Mouse (Mus musculus): ENCODE data around the gene Krt80.

Krt80 gene

DNA sequence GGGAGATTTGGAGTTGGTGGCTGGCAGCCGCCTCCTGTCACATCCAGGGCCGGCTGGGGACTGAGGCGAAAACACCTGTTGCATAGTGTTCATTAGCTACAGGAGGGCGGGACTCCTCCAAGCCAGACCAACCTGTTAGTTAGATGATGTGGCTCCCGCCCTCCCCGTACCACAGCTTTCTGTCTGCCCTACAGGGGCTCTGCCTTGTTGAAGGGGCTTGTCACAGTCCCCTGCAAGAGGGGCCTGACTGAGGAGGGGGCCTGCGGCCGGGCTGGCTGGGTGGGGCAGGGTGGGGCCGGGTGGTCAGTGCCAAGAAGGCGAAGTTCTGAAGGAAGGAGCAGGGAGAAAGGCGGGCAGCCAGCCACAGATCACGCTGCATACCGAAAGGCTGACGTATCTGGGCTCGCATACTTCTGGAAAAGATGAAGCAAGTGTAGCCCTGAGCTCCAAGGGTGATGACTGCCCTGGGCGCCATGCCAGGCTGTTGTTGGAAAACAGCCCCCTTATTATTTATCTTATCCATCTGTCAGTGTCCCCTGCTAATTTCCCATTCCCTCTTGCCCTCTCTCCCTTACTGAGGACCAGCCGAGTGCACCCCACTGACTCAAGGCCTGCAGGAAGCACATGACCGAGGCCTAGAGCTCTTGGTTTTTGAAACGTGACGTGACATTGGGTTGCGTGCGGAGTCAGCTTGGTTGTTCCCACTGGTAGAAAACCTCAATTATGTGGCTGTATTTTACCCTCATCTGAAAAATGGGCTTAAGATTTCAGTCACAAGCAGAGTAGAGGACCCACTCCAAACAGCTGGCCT lies at the start of gene Krt80:
TSS of gene Krt80 (minus strand) at position 62 of the 811 bp plus-strand sequence.
- DNase-seq, result peak; percentile 74 to 82

DNA sequence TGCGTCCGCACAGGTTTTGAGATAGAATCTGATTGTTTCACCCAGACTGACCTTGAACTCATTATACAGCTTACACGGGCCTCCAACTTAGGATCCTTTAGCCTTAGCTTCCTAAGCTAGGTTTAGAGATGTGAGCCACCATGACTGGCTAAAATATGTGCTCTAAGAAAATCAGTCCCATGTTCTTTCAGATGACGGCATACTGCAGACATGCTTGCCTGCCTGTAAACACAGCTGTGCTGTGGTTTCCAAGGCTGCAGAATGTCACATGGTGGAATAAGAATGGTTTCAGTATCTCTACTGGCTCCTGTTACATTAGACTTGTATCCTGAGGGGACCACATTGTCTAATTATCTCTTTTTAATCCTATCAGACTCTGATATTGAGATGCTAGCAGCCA lies 49.0 kb upstream of the Krt80 start:
- DNase-seq, result no peak

DNA sequence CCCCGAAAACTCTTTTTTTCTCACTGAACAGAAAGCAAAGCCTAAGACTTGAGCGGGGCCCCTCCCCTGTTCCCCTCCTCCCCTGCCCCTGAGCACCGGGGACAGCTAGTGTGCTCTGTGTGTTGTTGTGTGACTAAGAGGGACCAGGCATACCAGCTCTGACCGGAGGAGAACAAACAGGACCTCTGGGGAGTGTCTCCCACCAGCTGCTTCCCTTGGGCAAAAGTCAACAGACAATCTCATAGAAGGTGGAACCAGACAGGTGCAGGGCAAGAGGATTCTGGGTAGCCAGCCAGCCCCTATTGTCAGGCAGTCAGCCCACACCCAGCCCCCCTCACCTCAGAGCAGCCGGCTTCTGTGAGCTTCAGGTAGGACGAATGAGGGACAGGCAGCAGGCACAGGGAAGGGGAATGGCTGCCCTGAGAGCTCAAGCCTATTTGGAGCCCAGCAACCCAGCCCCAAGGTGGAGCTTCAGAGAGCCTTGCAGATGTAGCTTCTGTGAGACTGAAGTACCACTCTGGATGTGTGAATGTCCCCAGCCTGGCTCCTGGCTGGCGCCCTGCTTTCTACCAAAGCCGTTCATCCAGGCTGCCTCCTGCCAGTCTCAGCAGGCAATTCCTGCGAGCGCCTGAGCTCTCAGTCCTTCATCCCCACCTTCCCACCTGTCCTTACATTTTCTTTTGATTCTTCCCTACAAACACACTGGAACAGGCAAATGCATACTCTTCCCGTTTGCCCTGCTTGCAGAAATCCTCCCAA lies 45.0 kb upstream of the Krt80 start:
- no peak for DNase-seq

DNA sequence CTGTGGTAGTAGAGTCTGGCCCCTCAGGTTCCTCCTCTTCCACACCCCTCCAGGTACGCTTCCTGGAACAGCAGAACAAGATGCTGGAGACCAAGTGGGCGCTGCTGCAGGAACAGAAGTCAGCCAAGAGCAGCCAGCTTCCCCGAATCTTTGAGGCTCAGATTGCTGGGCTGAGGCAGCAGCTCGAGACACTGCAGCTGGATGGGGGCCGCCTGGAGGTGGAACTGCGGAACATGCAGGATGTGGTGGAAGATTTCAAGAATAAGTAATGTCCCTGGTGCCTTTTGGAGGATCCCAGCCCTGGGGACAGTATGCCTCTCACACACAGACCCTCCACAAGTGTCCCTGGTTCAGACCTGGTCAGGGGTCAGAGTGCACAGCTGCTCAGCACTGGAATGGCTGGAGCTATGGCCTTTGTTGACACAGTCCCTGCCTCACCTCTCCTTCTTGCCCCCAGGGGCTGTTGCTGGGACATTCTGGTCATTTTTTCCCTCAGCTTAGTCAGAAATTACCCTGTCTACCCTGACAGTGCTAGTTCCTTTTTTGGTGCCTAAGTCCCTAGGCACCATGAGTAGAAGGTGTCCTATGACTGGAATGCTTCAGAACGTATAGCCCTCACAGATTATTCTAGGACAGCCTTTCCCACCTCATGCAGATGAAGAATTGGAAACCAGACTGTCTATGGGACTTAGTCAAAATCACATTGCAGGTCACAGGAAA lies 44.1 kb upstream of the Krt80 start:
- DNase-seq, result peak; percentile 60 to 73

DNA sequence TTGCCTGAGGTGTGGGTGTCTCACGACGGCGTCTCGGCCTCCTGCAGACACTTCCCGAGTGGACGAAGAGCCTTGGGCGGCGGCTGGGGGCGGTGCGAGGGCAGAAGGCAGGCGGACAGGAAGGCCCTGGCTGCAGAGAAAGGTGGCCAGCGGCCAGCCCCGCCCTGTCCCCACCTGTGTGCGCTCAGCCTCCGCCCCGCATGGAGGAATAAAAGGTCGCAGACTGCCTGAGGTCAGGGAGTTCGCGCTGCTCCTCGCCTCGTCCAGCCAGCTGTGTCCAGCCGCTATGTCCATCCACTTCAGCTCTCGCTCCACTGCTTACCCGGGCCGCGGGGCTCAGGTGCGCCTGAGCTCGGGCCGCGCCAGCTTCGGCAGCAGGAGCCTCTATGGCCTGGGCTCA lies 42.2 kb upstream of the Krt80 start:
- peak; percentile 65 to 79 for DNase-seq

DNA sequence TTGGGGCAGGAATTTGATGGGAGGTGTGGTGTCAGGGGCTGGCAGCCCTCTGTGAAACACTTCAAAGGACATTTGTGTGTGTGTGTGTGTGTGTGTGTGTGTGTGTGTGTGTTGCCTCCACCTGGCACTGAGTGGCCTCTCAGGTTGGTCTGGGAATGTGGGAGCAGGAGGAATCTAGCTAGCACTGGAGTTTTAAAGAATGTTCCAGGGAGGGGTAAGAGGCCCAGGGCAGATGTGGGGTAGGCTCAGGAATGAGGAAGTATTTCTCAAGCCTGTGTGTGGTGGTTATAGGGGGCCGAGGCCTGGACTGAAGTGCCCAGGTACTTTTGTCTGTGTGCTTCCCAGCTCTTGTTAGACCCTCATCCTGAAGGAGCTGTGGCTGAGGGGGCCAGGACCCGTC lies 40.8 kb upstream of the Krt80 start, which contains the start of gene Krt7:
TSS of gene Krt7 (plus strand) at position 269 of the 400 bp plus-strand sequence.
- DNase-seq, result peak; percentile 53 to 69

DNA sequence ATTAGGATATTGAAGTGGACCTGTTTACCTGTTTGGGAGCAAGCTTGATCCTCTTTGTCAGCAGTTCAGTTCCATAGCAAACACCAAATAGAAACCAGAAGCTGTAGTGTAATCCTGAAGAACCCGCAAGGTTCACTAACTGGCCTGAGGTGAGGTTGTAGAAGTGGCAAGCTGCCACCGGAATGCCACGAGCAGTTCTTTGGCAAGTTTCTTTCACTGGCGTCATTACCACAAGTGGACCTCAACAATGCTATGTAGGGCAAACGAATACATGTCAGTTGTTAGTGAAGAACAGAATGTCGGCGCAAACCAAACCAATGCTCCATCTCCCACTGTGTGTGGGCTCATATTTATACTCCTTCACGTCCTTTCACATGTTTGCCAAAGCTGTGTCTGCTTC lies 28.3 kb upstream of the Krt80 start:
- DNase-seq, result no peak

DNA sequence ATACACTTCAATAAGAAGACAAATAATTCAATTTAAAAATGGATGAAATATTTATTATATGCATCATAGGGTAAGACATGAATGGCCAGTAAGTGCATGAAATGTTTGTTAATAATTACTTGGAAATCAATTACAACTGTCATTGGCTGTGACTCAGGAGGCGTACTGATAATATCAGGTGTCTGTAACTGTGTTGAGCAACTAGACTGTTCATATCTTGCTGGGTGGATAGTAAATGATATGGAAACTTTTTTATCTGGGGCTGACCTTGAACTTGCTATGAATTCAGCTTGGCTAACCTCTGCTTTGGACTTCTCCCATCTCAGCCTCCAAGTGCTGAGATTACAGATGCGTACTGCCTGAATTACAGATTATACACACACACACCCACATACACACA lies 27.7 kb upstream of the Krt80 start:
- DNase-seq, result no peak

DNA sequence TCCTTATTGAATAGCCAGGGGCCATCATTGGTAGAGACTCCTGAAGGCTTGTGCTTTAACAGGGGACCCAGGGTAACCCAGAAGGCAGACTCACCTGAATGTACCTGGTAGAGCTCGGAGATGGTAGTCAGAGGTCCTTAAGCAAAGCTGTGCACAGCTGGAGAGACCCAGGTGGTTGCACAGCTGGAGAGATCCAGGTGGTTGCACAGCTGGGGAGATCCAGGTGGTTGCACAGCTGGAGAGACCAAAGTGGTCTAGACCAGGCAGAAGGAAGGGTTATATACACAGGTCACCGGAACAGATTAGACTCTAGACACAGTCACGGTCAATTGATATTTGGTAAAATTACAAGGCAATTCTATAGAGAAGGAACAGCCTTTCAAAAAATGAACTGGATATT lies 27.0 kb upstream of the Krt80 start:
- DNase-seq, result no peak

DNA sequence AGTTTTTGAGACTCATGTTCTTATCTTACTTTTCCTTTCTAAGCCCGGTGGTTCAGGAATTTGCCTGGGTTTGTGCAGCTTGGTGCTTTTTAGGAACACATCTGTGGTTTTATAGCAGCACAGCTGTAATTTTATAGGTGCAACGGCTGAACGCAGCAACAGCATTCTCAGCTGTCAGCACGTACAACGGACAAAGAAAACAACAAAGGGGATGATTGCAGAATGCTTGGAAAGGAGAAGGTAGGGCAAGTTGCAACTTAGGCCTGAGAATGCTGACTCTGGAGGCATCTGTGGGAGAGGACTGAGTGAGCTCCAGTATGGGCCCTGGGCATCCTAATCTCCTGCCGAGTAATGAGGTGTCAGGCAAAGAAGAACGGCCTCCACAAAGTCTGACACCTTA lies 26.5 kb upstream of the Krt80 start:
- DNase-seq, result no peak

DNA sequence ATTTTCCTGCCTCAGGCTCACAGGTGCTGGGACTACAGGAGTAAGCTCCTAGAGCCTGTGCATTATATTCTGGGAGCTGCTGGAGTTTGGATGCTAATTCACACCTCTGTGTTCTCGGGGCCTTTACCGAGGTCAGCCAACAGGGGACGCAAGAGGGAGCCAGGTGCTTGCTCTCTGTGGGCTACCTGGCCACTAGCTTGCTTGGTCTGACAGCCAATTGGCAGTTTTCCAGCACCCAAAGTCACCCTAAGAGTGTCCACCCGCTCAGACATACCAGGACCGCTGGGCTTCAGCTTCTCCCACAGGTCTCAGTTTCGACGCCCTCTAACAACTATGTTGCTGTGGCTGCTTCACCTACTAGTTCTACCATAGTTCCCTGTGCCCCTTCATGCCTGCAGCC lies 24.9 kb upstream of the Krt80 start:
- DNase-seq, result peak in 1 of 2 experiments; percentile 47

DNA sequence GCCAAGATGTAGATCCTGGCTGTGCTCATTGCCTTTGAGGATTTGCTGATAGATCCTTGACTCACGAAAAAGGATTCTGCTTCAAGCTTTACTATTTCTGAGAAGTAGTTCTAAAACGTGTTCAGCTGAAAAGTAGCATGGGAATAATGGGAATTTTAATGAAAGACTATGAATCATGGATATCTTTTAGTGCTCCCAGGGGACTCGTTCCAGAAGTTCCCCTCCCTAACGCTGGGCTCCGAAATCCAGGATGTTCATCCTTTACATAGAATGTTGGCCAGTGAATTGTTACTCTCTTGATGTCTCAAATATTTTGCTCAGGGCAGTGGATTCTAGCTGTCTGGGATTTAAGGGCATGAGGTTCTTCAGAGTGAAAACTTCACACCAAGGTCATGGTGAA lies 22.3 kb upstream of the Krt80 start:
- no peak for DNase-seq

DNA sequence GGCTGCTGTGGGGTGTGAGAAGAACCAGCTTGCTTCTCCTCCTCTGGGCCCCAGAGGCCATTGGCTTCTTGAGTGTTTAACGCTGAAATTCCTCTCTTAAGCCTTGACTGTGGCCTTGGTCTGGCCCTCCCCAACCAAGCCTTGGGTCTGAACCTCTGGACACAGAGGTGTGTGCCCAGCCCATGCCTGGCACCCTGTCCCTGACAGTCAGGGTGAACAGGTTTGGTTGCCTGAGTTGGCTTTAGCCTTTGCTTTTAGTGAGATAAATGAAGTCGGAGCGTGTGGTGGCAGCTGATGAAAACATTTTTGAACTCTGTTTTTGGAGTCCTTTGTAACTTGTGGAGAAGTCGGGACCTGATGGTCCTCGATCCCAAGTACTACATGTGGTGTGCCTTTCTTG lies 20.2 kb upstream of the Krt80 start:
- DNase-seq, result no peak

DNA sequence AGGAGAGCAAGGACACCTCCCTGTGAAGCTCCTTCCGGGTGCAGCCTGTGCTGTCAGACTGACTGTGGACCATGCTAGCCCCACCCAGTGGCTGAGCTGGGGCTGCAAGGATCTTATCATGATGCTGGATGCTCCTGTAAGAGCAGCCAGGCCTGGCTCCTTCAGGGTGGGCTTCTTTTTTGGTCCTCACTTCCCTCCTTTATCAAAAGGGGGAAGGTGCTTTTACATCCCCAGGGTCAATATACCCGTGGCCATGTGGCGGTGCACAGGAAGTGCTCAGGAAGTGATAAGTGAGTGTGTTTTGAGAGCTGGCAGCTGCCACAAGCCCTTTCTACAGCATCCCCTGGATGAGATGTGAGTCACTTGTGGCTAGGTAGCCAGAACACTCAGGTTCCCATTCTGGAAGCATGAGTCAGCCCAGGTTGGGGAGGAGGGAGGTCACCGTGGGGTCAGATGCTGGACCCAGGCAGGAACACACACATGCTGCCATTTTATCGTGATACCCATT lies 18.1 kb upstream of the Krt80 start:
- peak; percentile 44 to 59 for DNase-seq

DNA sequence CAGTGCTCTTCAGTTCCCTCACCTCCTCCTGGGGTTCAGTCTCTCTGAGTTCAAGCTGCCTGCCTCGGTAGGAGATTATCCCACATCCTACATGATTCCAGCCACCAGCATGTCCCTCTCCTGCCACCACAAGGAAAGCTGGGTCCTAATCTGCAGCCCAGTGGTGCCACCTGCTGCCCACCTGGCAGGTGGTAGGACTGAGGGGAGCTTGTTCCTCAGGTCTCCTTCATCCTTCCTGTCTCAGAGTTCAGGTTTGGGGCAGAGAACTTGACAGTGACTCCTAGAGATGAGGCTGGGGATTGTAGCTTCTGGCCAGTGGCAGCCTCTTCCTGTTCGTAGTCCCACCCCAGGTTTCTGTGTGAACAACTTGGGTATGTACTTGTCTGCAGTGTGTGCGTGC lies 17.2 kb upstream of the Krt80 start:
- peak; percentile 70 to 79 for DNase-seq

DNA sequence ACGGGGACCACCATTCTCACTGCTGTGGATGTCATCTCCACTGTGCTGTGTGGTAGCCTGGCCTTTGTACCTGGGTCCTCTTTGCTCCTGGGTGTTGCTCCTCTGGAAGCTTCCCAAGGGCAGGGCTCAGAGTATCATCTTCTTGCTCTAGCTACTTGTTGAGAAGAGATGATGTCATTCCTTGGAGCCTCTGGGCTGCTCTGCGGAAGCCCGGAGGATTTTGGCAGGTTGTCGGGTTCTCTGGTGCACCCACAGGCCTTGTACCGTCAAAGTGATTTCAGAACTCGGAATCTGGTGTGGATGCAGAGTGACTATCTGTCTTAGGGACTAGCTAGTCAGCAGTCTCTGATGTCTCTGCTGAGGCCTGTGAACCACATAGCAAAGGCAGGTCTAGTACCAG lies 15.1 kb upstream of the Krt80 start:
- no peak for DNase-seq

DNA sequence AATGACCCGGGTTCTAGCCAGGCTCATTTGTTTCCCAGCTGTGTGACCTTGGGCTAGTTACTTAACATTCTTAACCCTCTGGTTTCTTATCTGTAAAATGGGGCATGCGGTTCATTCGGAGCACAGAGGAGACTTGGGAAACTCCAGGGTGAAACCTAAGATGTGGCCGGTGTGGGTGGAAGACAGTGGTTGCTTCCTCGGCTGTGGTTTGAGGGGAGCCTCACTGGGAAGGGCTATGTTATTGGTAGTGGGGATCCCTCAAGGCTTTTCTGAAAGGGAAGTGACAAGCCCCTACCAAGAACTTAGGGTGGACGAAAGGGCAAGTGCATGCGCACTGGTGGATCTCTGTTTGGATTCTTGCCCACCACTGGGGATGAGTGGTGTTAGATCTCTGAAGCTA lies 14.6 kb upstream of the Krt80 start:
- DNase-seq, result no peak

DNA sequence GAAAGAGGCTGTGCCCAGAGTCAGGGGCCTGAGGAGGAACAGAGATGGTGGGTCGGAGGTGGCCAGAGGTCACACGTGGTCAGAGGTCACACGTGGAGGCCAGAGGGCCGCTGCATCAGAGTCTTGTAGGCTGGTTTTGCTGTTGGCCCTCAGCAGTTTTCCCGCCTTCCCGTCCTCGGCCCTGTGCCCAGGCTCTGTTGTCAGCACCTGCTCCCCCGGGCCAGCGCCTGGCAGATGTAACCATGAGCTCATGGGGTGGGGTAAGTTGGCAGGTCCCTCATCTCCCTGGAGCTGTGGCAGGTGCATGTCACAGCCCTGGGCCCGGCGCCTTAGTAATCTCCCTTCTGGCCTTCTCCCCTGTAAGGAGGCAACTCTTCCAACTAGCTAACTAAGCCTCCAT lies 12.8 kb upstream of the Krt80 start:
- no peak for DNase-seq

DNA sequence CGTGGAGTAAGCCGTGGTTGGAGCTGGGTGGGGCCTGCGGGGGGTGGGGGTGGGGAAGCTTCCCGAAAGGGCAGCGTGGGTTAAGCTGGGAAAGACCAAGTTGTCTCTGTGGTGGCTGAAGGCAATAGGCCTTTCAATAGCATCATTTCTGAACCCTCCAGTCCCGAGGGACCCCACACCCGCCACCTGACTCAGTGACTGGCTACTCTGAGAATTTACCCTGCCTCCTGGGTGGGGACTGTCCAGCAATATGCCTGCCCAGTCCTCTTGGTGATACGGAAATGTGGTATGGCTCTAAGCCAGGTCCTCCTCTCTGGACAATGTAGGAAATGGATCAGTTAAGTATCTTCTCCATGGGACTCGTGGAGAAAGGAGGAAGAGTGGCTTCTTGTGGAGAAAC lies 11.8 kb upstream of the Krt80 start:
- DNase-seq, result peak; percentile 41 to 52

DNA sequence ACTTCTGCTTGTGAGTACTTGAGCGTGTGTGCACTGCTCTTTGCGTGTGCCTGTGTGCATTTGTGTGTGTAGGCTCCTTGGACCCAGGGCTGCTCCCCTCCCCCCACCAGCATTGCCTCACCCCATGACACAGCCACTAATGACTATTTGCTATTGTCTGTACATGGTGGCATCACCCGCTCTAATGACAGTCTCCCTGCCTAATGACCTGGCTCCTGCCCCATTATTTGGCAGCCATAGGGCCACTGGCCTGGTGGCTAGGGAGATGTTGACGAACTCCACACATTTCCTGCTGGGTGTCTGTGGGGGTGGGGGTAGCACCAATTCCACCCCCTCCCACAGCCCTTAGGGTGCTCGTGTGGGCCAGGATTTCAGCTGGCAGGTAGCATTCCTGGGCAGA lies 8.7 kb upstream of the Krt80 start:
- DNase-seq, result no peak

DNA sequence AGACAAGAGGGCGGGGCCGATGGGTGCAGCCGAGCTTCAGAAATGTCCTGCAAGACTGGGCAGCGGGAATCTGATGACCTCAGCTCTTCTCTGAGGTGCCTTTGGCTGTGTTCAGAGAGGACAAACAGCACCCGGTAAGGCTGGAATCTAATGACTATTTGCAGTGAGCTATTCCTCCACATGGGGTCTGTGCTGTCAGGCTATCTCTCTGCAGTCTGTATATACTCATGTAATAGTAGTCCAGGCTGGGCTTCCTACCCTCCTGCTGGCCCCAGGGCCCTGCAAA lies 6.8 kb upstream of the Krt80 start:
- DNase-seq, result peak; percentile 54 to 74

DNA sequence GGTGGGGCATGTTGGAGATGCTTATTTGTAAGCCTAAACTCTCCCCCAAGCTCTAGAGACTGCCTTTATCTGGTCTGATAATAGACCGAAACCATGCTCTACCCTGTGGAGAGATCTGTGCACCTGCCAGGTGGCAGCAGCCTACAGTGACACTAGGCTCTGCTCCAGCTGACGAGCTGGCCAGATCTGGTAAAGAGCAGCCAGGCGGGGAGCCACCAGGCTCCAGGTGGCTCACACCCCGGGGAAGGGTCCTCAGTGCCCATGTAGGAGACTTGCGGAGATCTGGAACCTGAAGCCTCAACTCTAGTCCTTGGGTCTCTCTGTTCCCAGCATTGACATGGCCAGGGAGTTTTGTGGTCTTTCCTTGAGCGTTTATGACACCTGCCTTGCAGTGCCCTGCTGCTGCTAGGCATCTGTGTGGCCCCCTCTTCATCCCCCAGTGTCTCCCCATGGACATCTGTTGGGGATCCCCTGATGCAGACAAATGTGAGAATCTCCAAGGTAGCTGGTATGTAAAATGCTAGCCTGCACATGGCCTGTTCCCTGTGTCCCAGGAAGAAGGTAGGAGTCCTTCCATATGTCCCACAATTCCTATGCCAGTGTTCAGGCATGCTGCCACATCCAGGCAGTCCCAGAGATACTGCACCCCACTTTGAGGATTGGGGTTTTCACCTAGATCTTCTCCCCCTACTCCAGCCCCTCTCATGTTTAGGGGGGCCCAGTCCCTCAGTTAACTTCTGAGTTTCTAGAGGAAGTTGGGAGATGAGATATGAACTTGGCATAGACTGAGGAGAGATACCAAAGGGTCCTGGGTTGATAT lies 6.2 kb upstream of the Krt80 start:
- no peak for DNase-seq

DNA sequence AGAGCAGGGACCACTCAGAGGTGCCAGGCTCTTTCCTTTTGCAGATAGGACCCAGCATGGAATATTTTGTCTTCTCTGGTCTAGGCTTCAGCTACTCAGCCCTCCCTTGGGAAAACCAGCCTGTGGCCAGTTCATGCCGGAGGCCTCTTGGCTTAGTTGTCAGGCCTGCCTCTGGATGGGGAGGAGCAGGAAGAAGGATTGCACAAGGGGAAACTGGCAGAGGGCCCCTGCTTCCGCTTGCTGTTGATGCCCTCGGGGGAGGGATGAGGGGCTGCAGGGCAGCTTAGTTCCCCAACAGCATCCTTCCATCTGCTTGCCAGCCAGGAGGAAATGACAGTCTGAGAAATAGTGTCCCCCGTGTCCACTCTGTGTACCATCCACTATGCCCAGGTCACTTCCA lies 4.9 kb upstream of the Krt80 start:
- DNase-seq, result peak; percentile 47 to 60

All from kidney, postnatal 4 days (tissue).